Comparison of ENCODE assay signal across 24 mouse cellular contexts in the genomic region with DNA sequence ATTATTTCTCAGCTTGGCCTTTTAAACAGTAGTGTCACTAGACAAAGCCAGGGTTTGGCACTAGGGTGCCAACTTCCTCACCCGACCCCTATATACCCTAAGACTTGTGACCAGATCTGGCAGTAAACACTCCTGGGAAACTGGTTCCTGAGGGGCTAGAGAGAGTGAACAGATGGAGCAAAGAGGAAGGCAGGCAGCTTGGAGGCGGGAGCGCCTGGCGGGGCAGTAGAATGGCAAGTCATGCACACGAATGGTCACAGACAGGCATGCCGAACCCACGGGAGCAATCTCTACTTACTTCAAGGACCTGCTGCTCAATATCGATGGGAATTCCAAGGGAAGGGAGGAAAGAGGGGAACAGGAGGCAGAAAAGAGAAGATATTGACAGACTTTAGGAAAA. TPM values are rescaled to one million over a fixed set of nuclear protein-coding genes. Genes with fewer than 3 reads are reported as not detected.
A peak's percentile ranks its signal among the peaks of the same experiment; 100 is the strongest.
DNase-seq lines count a peak whose midpoint lies in the region; ATAC-seq and TF ChIP-seq lines count a peak whose summit lies in the region.
"Had no signal": no experiment of that assay in that cellular context is flagged by ENCODE, and none has a peak within 500 bp of the region (broad histone marks: within the 10 kb centered on the region; RNA-seq: fewer than 3 reads in every experiment).

No protein-coding gene starts in this region.

- H3K9me3 ChIP-seq in liver, embryonic 12.5 days (replicated peaks), result no peaks in the 10 kb centered on the region
- H3K9me3 ChIP-seq in forebrain, embryonic 14.5 days (replicated peaks; ENCODE audit: control insufficient read depth, low read length), result no peaks in the 10 kb centered on the region
- H3K9me3 ChIP-seq: embryonic facial prominence, embryonic 12.5 days; heart, embryonic 15.5 days; kidney, embryonic 15.5 days; liver, embryonic 15.5 days; lung, embryonic 15.5 days; megakaryocyte, embryonic 14.5 days; midbrain, embryonic 13.5 days; neural tube, embryonic 12.5 days; stomach, embryonic 15.5 days had no signal

- DNase-seq in cerebellum, adult 2 months, result peak; percentile 62 to 75
- DNase-seq in cerebellum, adult 11 months, result no peak
- peak; percentile 1 for DNase-seq in liver
- peak; percentile 69 to 80 for DNase-seq in cerebellum, postnatal 14 days
- no peak for DNase-seq in embryo, embryonic 11 days
- DNase-seq in forebrain, embryonic 14.5 days (ENCODE audit: low spot score), result no peak
- DNase-seq: adrenal gland, postnatal 36 days; gastrocnemius, postnatal 36 days; heart, postnatal 4 days; kidney, adult 11 months; kidney, postnatal 36 days; layer of hippocampus, postnatal 36 days; lung, postnatal 36 days had no signal

- no peak for ATAC-seq in liver, embryonic 12.5 days
- no peak for ATAC-seq in forebrain, embryonic 14.5 days
- ATAC-seq: CD4-positive, CD25-positive, alpha-beta regulatory T cell, adult 4 months; midbrain, embryonic 13.5 days had no signal

- H3K27me3 ChIP-seq in cerebellum, adult 2 months (ENCODE audit: control insufficient read depth, insufficient read depth, low read length), result no peaks in the 10 kb centered on the region
- peaks cover 22% of the 10 kb centered on the region for H3K27me3 ChIP-seq in liver, embryonic 12.5 days (replicated peaks)
- H3K27me3 ChIP-seq in forebrain, embryonic 14.5 days (replicated peaks; ENCODE audit: control insufficient read depth, insufficient read depth, low read length), result no peaks in the 10 kb centered on the region
- H3K27me3 ChIP-seq: kidney, embryonic 15.5 days; liver, embryonic 15.5 days; lung, embryonic 15.5 days; midbrain, embryonic 13.5 days; neural tube, embryonic 12.5 days; stomach, embryonic 15.5 days had no signal

- no peak for TF ChIP-seq CTCF in cerebellum, adult 2 months (IDR thresholded peaks at IDR 0.05; ENCODE audit: borderline replicate concordance, insufficient read depth, low read depth, low read length)

- no peaks in the 10 kb centered on the region for H3K36me3 ChIP-seq in liver, embryonic 12.5 days
- H3K36me3 ChIP-seq in forebrain, embryonic 14.5 days (ENCODE audit: control insufficient read depth, insufficient read depth, low read length), result no peaks in the 10 kb centered on the region
- H3K36me3 ChIP-seq: embryonic facial prominence, embryonic 12.5 days; heart, embryonic 15.5 days; kidney, embryonic 15.5 days; liver, embryonic 15.5 days; lung, embryonic 15.5 days; neural tube, embryonic 12.5 days; stomach, embryonic 15.5 days had no signal

- 10% methylated on average over 8 of the region's 8 CpGs for WGBS in cerebellum, adult 2 months
- 63% methylated on average over 8 of the region's 8 CpGs for WGBS in liver, embryonic 12.5 days (ENCODE audit: insufficient replicate concordance)
- 72% methylated on average over 8 of the region's 8 CpGs for WGBS in forebrain, embryonic 14.5 days

- peaks cover 14% of the 10 kb centered on the region for H3K4me1 ChIP-seq in cerebellum, adult 2 months (ENCODE audit: control insufficient read depth, insufficient read depth, low read length)
- H3K4me1 ChIP-seq in liver, embryonic 12.5 days, result no peaks in the 10 kb centered on the region
- H3K4me1 ChIP-seq in forebrain, embryonic 14.5 days (ENCODE audit: control insufficient read depth, insufficient read depth, low read length), result no peaks in the 10 kb centered on the region
- H3K4me1 ChIP-seq: embryonic facial prominence, embryonic 12.5 days; heart, embryonic 15.5 days; liver, embryonic 15.5 days; lung, embryonic 15.5 days; megakaryocyte, embryonic 14.5 days; neural tube, embryonic 12.5 days had no signal

- no peak overlapping the region for H3K4me3 ChIP-seq in cerebellum, adult 2 months (replicated peaks; ENCODE audit: insufficient read depth, low read depth, low read length)
- no peak overlapping the region for H3K4me3 ChIP-seq in liver, embryonic 12.5 days
- H3K4me3 ChIP-seq in forebrain, embryonic 14.5 days (ENCODE audit: low read depth, low read length), result no peak overlapping the region
- H3K4me3 ChIP-seq: embryonic facial prominence, embryonic 12.5 days; heart, embryonic 15.5 days; kidney, embryonic 15.5 days; liver, embryonic 15.5 days; lung, embryonic 15.5 days; megakaryocyte, embryonic 14.5 days; midbrain, embryonic 13.5 days; neural tube, embryonic 12.5 days; stomach, embryonic 15.5 days had no signal

- no peak overlapping the region for H3K9ac ChIP-seq in liver, embryonic 12.5 days
- no peak overlapping the region for H3K9ac ChIP-seq in forebrain, embryonic 14.5 days (ENCODE audit: low read length)
- H3K9ac ChIP-seq: embryonic facial prominence, embryonic 12.5 days; heart, embryonic 15.5 days; kidney, embryonic 15.5 days; liver, embryonic 15.5 days; lung, embryonic 15.5 days; midbrain, embryonic 13.5 days; neural tube, embryonic 12.5 days; stomach, embryonic 15.5 days had no signal

- H3K27ac ChIP-seq in cerebellum, adult 2 months (ENCODE audit: insufficient read depth, low read length), result no peak overlapping the region
- no peak overlapping the region for H3K27ac ChIP-seq in liver, embryonic 12.5 days
- no peak overlapping the region for H3K27ac ChIP-seq in forebrain, embryonic 14.5 days (ENCODE audit: low read depth, low read length)
- H3K27ac ChIP-seq: embryonic facial prominence, embryonic 12.5 days; heart, embryonic 15.5 days; kidney, embryonic 15.5 days; liver, embryonic 15.5 days; lung, embryonic 15.5 days; midbrain, embryonic 13.5 days; neural tube, embryonic 12.5 days; stomach, embryonic 15.5 days had no signal

- TF ChIP-seq POLR2A in cerebellum, adult 2 months (IDR thresholded peaks at IDR 0.05; ENCODE audit: borderline replicate concordance, insufficient read depth, low read length), result no peak

- no peak overlapping the region for H3K4me2 ChIP-seq in liver, embryonic 12.5 days
- H3K4me2 ChIP-seq in forebrain, embryonic 14.5 days (ENCODE audit: low read length), result no peak overlapping the region
- H3K4me2 ChIP-seq: embryonic facial prominence, embryonic 12.5 days; heart, embryonic 15.5 days; kidney, embryonic 15.5 days; liver, embryonic 15.5 days; lung, embryonic 15.5 days; midbrain, embryonic 13.5 days; neural tube, embryonic 12.5 days; stomach, embryonic 15.5 days had no signal

RNA-seq across cellular contexts. Expression of a gene that starts 40.1 kb away (rescaled TPM):
- polyA plus RNA-seq in cerebellum, adult 2 months (2012; rRNA removed), result 86.2 and 87.8 TPM in 2 replicates
- 21.9 and 22.5 TPM in 2 replicates for polyA plus RNA-seq in liver, embryonic 12.5 days (2016; fragmentation: Nextera tagmentation; extraction: Ambion mirVana)
- polyA plus RNA-seq in forebrain, embryonic 14.5 days (2014; fragmentation: Nextera tagmentation; extraction: Ambion mirVana), result 17.7 and 18.7 TPM in 2 replicates

RNA-seq across cellular contexts. Expression of a gene that starts 59.6 kb away (rescaled TPM):
- 121 and 127 TPM in 2 replicates for polyA plus RNA-seq in cerebellum, adult 2 months (2012; rRNA removed)
- polyA plus RNA-seq in liver, embryonic 12.5 days (2016; fragmentation: Nextera tagmentation; extraction: Ambion mirVana), result 2.9 and 3.4 TPM in 2 replicates
- 16.0 and 21.8 TPM in 2 replicates for polyA plus RNA-seq in forebrain, embryonic 14.5 days (2014; fragmentation: Nextera tagmentation; extraction: Ambion mirVana)

Comparison
In these comparisons a context has a peak if more than half of its experiments do, and no peak if none do; other contexts are left out.
1. DNase-seq: peak in cerebellum, adult 2 months (2 of 2), liver (single experiment) and cerebellum, postnatal 14 days (2 of 2); none in cerebellum, adult 11 months (single experiment), embryo, embryonic 11 days (single experiment) and forebrain, embryonic 14.5 days (single experiment).